Mouse (Mus musculus) adipocyte (in vitro differentiated cells): Measurements from ENCODE around the gene Rtl1.

Experiments
- DNase-seq: peaks from one replicate; pipeline ENCODE4 v3.0.0-alpha.2; 2016; ENCODE audit warnings: low spot score

Rtl1 gene

GRCm38 (mm10) chr12:109600230-109600629 lies at the start of gene Rtl1:
Gene Rtl1, minus strand, starts transcription at chr12:109600330.
- no peak for DNase-seq

- no peak for DNase-seq
Observed at GRCm38 (mm10) chr12:109640560-109641167, 40.5 kb upstream of the Rtl1 start.

- DNase-seq: no peak
Observed at GRCm38 (mm10) chr12:109632035-109632434, 31.9 kb upstream of the Rtl1 start.

GRCm38 (mm10) chr12:109628887-109629286 lies 28.8 kb upstream of the Rtl1 start:
- DNase-seq: no peak

GRCm38 (mm10) chr12:109626910-109627309 lies 26.8 kb upstream of the Rtl1 start:
- peak; percentile 20 for DNase-seq

DNA sequence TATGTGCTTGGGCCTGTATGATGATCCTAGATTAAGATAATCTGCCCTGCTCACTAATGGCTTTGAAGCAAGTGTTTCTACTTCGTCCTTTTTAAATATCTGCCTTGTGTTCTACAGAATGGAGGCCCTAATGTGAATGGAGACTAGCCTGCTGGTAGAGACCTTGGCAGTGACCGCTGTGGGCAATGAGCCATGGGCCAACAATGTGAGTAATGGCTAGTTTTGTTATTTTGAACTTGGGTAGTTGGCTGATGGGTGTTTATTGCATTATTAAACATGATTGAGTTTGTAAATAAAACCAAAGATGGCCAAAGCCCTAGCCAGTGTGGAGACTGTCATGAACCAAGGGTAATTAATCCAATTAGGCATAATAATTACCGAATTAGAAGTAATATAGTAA lies 20.1 kb upstream of the Rtl1 start:
- DNase-seq: peak; percentile 66

DNA sequence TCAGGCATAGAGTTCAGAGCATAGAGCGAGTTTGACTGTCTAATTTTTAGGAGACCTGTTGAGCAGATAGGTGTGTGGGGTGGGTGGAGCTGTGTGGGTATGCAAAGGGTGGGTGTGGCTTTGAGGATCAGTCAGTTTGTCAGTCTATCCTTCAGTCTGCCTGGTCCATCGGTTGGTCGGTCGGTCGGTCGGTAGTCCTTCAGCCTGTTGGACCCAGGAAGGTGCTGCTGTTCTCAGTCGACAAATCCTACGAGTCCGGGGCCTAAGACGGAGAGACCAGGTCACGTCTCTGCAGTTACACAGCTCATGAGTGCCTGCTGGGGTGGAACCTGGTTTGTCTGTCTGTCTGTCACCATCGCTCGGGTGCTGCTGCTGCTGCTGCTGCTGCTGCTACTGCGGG lies 17.9 kb upstream of the Rtl1 start:
- no peak for DNase-seq

DNA sequence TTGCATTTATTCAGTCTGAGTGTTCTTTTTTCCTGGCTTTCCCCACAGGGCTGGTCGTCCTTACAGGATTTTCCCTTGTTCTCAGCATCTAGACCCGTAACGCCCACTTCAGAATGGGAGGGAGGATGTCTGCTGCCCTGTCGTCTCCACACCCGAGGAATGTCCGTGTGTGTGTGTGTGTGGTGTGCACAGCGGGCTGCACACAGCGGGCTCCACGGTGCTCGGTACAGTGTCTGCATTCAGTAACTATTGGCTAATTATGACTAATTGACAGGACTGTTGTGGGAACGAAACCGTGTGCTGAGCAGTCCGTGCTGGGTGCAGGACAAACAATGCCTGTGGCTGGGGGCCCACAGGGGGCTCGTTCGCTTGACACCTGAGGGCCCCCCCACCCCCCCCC lies 17.0 kb upstream of the Rtl1 start:
- DNase-seq: no peak

DNA sequence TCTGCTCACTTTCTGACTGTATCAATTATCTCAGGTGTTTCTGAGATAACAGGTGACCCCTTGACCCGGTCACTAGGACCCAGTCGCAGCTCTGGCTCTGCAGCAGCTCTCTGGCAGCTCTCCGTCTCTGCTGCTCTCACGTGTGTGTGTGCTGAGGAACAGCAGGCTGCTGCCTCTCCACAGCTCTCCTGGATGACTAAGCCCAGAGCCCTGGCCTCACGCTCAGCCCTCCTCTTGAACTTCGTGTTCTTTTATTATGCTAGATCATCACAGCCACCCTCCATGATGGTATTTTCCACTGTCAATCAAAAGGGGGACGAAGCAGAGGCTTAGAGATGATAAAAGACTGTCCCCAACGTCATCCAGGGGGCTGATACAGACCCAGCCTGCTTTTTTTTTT lies 15.2 kb upstream of the Rtl1 start:
- no peak for DNase-seq

GRCm38 (mm10) chr12:109614416-109614815 lies 14.3 kb upstream of the Rtl1 start:
- DNase-seq: no peak

DNA sequence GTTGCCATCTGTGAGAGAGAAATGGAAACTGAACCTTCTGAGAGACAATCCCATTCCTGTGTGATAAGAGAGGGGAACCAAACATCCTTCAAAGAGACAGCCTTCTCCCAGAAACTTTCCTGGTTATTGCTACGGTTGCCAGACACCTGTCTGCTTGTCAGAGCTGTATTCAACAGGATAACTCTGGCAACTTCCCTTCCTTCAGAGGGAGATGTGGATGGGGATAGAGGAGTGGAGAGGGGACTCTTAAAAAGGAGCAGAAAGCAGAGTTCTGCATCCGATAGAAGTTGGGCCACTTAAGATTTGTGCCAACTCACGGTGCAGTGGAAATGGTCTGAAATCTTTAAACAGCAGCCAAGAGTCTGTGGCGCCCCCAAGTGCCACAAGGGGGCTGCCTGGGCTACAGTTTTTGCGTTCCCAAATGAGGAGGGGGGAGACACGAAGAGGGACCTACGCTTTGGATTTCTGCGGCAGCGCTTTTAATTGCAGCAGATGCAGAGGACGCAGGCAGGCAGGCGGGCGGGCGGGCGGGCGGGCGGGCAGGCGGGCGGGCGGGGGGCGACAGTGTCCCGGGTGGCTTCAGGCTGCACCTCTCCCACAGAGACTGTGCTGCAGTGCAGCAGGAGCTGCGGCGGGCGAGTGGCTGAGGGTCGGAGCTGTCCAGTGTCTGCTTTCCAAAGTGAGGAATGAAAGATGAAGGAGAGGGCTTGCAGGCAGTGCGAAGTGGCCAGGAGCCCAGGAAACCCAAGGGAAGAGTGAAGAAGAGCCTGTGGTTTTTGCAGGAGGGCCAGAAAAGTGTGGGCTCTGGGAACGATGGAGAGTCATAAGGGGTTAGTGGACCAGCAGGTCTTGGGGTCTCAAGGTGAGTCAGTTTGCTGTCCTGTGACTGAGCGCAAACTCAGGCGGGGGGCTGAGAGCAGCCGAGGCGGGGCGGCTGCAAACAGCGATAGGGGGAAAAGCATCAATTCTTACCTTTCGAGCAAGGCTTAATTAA lies 12.6 kb upstream of the Rtl1 start:
- no peak for DNase-seq

DNA sequence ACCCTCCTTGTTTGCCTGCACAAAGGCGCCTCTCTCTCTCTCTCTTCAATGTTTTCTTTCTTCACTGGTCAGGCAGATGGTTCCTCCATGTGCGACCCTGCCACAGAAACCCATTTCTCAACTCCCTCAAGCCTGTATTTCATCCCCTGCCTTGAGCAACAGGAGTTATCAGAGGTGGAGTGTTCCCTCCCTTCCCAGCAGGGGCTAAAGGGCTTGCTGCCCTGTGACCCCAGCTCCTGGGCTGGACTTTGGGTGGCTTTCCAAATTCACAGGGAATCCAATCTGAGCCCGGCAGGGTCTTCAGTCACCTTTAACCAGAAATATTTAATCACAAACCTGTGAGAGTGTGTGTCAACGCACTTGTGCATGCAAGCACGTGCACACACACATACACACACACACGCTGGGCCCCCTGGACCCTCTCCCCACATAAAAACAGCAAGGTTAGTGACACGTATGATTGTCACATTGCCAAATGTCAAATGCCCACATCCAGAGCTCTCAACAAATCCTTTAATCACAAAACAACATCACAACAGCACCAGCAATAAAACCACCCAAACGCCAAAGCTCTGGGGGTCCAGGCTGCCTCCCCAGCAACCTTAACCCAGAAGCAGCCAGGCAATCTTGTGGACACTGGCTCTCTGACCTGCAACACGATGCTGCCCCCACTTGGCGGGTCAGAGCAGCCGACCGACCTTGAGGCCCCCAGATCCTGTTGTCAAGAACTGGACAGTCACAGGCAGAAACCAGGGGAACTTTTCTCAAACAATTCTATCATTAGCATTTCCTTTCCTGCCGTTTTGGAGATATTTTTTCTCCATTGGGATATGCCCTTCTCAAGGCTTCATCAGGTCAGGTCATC lies 8.7 kb upstream of the Rtl1 start:
- peak; percentile 35 for DNase-seq

DNA sequence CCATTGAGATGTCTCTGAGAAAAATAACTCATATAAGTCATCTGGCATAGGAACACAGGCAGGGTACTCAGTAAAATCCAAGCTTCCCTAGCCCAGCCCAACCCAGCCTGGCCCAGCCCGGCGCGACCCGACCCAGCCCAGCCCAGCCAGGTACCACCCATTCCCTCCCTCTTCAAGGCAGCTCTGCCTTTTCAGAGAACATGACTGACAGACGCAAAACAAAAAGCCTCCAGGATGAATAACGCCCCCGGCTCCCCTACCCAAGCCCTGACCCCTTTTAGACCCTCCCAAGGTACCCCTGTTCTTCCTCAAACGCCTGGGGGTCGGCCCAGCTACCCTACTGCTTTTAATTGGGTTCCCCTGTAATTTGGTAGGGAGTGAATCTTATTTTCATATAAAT lies 7.8 kb upstream of the Rtl1 start:
- DNase-seq: no peak

DNA sequence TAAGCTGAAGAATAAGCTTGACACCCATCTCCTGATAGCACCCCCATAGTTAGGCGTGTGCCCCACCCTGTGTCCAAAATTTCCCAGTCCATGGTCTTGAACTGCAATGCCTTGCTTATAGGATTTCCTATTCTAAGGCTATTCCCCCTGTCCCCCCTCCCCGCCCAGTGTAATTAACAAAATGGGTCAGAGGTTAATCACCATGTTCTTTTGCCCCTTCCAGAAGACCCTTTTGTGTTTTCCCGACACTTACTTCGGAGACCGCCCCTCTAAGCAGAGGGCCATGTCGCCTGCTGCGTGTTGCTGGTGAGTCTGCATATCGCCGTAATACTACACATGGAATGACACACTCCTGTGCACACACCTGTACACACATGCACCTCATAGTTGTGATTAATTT lies 7.1 kb upstream of the Rtl1 start:
- no peak for DNase-seq

GRCm38 (mm10) chr12:109604982-109605721 lies 5.0 kb upstream of the Rtl1 start:
- no peak for DNase-seq

DNA sequence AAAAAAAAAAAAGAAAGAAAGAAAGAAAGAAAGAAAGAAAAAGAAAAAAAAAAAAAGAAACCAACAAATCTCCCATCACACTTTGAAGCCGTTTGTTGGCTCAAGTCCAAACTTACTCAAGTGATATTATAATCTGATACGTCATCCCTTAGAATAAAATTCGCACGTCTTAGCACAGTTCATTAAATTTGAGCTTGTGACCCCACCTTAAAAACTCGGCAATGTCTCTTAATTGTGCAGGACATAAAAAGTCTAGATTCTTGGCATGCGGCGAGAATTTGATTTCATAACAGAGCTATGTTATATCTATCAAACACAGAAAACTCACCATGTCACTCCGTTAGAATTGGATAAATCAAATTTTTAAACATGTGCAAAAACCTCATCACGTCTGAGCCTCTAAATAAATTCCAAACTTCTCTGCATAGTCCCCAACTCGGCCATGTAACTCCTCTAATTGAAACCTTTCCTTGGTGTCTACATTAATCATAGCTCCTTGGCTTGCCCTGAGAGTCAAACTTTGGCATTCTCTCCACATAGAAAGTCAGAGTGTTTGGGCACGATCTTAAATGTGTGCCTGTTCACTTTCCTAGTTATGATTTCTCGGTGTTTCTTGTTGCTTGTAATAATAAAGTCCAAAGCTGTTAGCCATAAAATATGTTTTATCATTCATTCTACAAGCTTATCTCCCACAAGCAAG lies 1.4 kb downstream of the Rtl1 start:
- DNase-seq: peak; percentile 61

DNA sequence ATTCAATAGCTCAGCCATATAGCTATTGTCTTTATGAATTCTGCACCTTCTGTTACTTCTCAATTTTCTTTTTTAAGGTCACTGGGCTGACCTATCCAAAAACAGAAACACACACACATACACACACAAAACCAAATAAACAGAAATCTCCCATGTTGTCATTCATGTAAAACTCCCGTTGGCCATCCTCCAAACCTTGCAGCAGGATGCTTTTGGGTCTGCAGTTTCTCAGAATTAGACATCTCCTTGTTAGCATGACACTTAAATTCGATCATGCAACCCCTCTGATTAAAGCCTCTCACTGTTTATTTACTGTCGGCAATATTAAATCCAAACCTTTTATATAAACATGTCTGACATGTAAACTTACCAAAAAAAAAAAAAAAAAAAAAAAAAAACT lies 3.4 kb downstream of the Rtl1 start:
- peak; percentile 19 for DNase-seq

DNA sequence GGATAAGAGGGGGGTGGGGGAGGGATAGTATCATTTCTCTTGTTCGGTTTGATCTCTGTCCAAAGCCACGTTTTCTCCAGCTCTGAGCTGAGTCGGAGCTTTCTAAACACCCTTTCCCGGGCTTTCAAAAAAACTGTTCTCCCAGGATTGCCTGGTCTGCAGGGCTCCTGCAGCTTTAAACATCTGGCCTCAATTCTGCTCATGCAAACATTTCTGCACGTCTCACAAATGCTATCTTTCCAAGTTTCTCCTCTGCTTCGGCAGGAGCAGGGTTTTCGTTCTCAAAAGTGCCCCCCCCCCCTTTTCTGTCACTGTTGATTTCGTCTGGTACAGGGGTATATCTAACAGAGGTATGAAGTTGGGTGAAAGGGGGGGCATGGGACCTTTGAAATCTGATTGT lies 3.9 kb downstream of the Rtl1 start:
- DNase-seq: no peak

GRCm38 (mm10) chr12:109595753-109596152 lies 4.4 kb downstream of the Rtl1 start:
- DNase-seq: peak; percentile 95

DNA sequence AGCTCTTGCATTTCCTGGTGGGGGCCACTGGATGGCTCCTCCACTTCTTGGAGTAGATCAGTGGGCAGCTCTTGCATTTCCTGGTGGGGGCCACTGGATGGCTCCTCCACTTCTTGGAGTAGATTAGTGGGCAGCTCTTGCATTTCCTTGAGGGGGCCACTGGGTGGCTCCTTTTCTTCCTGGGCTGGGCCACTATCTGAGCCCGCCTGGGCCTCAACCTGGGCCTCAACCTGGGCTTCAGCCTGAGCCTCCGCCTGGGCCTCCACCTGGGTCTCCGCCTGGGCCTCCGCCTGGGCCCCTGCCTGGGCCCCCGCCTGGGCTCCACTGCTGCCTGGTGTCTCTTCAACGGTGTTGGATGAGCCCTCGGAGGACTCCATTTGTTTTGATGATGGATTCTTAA lies 5.2 kb downstream of the Rtl1 start:
- no peak for DNase-seq

GRCm38 (mm10) chr12:109582185-109582584 lies 17.9 kb downstream of the Rtl1 start:
- DNase-seq: no peak
